Mouse (Mus musculus) ES-CJ7 (cell line): ENCODE measurements around the gene Drc1.

ENCODE experiments used
- DNase-seq: peaks from one replicate; pipeline ENCODE4 v3.0.0; 2011; ENCODE audit warnings: low read depth, low spot score

Drc1 gene

DNA sequence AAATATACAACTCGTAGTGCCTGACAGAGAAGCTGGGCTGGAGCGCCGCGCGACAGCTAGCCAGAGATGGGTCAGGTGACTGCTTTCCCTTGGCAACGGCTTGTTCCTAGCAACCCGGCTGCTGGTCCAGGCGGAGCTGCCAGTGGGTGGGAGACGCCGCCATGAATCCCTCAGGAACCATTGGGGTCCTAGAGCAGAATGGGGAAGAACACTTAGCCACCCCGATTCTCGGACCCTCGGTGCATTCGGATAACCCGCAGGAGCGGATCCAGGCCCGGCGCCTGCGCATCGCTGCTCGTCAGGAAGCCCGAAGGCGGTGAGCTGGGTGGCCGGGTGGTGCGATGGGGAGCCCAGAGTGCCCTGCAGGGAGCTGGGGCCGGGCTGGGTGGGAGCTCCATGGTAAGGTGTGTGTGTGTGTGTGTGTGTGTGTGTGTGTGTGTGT, at the start of gene Drc1:
Gene Drc1, plus strand, starts transcription at position 98 of the 442 bp plus-strand sequence.
- peak; percentile 53 for DNase-seq

DNA sequence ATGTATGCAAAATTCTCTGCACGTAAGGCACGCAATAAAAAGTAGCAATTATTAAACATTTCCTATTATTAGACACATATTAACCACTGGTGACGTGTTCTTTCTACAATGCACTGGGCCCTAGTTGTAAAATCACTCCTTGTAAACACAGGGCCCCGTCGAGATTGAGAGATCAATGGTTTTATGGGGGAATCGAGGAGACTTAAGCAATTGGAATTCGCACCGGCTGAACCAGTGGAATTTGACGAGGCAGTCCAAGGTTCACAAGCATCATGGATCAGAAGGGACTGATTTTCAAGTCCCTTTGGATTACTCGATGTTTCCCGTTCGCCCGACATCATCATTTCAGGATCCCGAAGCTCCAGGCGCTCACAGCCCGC, 49.3 kb upstream of the Drc1 start:
- no peak for DNase-seq

DNA sequence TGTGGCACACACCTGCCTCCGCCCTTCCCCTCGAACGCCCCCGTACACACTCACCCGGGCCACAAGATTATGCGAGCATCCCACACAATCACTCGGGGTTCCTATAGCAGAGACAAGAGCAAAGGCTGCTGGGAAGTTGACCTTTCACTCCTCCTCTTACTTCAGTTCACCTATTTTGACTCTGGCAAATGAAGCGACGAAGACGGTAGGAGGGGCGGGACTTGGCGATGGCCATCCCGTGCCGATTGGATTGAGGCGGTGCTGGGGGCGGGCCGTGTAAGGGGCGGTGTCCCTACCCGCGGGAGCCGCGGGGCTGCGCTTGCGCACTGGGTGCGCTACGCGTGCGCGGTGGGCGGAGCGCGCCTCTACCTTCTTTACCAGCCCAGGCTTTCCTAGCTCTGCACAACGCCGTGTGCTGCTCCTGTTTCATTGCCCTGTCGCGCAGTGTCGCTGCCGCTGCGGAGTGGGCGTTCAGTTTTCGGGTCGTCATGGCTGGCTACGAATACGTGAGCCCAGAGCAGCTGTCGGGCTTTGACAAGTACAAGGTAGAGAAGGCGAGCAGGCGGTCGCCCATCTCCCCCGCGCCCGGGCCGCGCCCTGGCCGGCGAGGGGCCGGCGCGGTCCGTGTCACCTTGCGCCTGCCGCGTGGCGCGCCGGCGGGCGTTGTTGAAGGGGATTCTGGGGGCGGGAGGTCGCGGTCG, 48.8 kb upstream of the Drc1 start, which contains the start of gene Selenoi:
Gene Selenoi, plus strand, starts transcription at position 311 of the 701 bp plus-strand sequence.
- peak; percentile 98 for DNase-seq

DNA sequence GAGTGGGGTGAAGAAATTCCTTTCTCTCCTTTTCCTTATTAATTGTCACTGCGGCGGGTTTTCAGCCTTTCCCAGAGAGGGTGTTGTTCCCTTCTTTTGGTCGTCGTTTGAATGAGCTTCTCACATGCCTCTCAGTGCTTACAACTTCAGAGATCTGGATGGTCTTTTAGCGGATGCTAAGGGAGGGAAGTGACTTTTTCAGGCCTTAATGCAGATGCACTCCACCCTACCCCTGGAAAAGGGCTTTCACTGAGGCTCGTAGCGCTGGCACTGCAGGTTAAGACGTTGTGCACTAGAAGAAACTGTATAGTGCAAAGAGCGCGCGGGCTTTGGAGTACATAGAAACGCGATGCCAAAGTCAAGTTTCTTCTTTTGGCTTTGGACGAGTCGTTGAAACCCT, 48.1 kb upstream of the Drc1 start:
- peak; percentile 37 for DNase-seq

DNA sequence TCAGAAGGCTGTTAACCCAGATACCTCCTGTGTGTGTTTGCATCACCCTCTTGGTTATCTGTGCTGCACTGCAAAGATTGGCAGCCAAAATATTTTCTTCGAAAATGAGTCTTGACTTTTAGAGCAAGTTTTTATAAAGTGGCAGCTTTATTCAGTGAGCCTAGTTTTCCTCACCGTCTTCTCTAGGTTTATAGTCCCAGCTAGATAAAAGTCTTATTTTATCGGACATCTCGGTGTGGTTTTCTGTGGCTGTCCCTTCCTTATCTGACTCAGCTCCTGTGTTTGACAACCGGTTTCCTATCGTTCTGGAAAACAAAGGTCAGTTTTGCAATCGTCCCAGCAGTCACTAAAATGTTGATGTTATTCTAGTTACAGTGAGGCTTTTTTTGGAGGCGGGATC, 47.2 kb upstream of the Drc1 start:
- DNase-seq: no peak

DNA sequence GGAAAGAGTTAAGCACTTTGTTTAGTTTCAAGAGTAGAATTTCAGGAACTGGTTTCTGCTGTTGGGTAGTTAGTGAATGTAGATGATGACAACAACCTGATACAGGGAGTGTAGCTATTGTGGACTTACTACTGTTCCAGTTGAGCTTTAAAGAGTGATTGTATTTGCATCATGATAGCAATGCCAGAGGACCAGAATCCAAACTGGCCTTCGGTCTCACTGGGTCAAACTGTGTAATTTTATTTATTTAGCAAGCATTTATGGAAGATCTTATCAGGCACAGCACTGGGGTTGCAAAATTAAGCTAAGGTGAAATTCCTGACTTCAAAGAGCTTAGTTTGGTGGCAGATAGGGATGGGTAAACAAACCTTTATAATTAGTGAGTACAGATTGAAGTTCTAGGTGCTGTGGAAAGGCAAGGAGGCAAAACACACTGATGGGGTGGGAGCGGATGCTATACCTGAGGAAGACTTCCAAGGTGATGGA, 45.5 kb upstream of the Drc1 start:
- no peak for DNase-seq

DNA sequence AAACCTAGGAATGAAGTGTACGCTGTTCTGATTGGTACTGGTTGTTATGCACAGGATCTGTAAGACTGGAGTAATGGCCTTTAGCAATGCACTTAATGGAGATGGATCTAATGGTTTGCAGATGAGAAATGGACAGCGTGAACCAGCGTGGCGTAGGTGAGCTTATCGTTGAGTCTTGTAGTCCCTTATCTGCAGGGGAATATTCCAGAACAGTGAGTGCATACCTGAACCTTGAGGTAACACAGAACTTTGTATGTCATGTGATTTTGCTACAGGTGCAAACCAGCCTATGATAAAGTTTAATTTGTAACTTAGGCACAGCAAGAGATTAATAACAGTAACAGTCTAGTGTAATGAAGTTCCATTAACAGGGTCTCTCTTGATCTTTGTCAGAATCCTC, 42.7 kb upstream of the Drc1 start:
- no peak for DNase-seq

DNA sequence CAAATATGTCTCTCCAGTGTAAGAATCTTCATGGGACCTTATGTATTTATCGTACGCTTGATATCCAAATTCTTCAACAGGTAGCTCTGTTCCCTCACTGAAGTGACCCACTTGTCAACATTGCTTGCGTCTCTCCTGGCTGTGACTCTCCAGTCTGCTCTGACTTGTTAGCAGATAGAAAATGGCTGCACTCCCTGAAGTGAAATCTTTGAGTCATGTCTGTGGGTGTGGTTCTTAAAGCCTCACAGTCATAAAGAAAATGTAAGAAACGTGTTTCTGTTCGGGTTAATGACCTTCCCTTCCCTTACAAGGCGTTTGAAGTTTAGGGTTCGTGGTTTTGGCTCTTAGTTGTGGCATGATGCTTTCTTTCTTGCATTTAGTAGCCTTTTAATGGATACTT, 40.6 kb upstream of the Drc1 start:
- DNase-seq: no peak

DNA sequence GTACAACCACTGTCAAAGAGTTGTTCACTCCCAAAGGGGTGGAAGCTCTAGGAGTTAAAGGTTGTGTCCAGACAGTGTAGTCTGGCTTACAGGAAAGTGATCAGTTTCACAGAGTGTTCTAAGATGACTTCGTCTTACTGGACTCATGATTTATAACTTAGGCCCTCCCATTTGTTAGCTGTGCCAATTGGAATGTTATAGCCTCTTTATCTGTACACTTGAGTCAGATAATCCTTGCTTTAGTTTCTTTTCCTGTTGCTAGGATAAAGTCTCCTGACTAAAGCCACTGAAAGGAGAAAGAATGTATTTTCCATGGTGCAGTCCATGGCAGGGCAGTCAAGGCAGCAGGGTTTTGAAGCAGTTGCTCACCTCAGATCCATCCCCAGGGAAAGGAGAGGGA, 38.8 kb upstream of the Drc1 start:
- no peak for DNase-seq

DNA sequence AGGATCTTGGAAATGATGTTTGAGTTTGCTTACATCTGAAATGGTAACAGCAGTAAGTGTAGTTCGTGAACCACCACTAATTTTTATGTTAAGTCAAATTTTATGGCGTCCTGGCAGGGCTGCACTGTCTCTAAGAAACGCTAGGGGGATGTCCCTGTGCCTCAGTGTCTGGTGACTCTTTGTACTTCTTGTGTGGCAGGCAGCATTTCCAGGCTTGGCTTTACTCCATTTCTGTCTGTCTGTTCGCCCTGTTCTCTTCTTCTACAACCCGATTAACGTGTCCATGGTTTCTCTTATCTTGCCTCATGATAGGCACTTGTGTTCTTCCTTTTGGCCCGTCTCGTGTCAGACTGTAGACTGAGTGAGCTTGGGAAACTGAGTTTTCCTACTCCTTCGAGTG, 37.4 kb upstream of the Drc1 start:
- peak; percentile 57 for DNase-seq

DNA sequence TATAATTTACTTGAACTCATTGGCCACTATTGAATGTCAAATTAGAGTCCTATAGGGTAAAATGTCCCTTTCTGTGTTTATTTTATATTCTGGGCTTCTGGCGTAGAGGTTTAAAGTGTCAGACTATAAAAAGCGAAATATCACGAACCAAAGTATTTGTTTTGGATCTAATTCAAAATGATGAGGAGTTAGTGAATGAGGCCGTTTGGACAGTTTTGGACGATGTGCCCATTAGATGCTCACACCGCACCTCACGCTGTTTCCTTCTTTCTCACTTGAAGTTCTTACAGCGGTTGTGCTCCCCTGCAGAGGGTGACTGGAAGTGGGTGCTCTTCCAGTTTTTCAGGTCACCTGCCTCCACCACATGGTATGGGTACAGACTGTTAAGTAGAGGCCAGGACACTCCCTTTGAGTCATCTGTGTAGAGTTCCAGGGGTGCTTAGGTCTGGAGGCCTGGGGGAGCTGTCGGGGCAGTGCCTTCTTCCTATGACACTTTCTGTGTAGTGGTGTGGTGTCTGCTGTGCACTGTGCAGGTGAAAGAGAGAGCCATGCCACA, 35.2 kb upstream of the Drc1 start:
- no peak for DNase-seq

DNA sequence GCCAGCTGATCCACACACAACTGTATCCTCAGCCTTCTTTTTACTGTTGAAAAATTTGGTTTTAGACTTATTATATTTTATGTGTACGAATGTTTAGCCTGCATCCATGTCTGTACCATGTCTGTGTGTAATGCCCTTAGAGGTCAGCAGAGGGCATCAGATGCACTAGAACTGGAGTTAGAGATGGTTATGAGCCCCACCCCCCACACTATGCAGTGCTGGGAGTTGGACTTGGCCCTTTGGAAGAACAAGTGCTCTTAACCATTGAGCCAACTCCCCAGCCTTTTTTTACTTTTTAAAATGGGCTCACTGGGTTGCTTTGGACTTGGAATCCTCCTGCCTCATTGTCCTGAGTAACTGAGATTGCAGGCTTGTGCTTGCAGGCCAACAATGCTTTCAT, 33.5 kb upstream of the Drc1 start:
- DNase-seq: peak; percentile 69

DNA sequence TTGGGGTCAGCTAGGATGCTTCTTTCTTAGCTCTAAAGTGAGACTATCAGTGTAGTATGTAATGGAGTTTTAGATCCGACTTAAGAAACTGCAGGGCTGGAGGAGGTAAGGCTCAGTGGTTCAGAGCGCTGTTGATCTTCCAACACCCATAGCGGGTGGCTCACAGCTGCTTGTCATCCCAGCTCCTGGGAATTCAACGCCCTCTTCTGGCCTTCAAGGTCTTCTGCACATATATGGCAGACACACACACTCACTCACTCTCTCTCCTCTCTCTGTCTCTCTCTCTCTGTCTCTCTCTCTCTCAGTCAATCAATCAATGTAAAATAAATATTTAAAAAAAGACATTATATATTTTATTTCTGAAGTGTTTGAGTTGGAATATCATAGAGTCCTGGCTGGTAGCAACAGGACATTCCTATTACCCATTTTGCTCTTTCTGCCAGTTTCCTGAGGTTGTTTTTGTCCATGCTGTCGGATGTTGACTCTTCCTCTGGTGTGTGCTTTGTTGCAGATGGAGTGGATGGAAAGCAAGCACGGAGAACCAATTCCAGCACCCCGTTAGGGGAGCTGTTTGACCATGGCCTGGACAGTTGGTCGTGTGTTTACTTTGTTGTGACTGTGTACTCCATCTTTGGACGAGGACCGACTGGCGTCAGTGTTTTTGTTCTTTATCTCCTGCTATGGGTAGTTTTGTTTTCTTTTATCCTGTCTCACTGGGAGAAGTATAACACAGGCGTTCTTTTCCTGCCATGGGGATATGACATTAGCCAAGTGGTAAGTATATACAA, 25.4 kb upstream of the Drc1 start:
- DNase-seq: peak; percentile 12

DNA sequence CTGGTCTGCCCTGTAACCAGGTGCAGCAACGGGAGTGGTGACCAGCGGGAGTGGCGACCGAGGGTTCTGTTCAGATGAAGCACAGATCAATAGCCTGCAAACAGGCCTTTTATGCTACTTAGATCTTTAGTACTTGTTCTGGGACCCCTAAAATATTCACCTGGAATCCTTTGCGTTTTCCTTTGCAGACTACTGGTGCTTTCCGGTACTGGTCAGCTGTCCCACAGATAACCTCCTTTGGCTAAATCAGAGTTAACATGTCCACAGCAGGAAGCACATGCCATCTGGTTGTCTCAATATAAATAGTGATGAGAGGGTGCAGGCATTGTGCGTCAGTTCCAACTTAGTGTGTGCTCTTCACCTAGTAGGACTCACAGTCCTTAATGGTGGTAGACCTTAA, 22.4 kb upstream of the Drc1 start:
- no peak for DNase-seq

DNA sequence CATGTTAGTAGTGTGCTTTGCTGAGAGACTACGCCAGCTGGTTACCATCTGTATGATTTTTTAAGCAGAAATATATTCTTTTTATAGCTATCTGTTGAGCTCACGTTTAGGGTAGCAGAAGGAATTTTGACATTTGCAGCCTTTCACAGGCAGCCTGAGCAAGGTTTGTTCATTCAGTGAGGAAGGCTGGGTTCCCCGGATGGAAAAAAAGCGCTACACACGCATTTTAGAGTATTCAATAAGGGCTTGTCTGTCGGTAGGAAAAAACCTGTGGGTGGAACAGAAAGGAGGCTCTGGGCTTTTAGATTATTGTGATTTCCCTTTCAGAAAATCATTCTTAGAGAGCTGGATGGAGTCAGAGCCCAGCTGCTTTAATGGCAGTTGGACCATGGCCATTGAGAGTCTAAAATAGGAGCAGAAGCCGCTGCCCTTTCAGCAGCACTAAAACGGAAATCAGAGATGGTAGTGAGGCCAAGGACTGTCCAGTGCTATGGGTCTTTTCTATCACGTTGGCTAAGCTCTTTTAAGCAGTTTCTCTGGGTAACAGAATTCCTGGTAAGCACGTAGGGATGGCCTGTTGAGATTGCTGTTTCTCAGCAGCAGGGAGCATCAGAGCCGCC, 10.5 kb upstream of the Drc1 start:
- no peak for DNase-seq

DNA sequence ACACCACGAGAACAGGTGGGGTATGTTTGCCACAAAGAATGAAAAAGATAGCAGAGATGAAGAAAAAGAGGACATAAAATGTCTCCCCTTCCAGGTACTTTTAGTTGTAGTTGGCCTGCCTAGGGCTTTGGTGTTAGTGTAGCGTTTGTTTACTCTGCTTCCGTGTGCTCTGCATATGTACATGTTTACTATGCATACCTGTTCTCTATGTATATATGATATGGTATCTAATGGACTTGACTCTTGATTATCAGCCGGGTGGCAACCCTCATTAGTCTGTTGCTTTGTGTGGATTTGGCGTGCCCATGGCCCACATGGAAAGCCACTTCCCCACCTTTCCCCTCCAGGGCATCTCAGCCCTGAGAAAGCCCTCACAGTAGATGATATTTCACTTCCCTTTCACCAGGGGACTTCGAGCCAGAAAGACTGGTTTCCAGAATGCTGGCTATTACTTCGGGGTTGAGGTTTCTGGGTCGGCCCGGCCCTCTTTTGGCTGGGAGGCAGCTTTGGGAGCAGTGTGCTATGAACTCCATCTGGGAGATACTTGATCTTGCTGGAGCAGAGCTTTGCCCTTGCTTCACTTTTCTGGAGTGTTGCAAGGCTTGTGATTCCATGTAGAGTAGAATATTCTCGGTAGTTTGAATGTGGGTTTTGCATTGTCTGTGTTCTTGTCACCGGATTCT, 9.4 kb upstream of the Drc1 start:
- DNase-seq: no peak

DNA sequence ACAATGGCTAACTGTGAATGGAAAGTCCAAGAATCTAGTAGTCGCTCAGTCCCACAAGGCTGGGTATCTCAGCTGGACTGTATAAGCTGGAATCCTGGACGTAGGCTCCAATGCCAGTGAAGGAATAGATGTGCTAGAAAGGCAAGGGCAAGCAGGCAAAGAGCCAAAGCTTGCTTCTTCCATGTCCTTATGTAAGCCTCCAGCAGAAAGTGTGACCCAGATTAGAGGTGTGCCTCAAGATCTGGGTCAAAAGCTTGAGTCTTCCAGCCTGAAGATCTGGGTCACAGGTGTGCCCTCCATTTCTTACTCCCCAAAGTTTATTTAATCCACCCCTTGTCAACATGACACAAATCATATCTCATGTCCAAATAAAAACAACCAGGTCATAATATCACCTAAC, 4.8 kb upstream of the Drc1 start:
- DNase-seq: no peak

DNA sequence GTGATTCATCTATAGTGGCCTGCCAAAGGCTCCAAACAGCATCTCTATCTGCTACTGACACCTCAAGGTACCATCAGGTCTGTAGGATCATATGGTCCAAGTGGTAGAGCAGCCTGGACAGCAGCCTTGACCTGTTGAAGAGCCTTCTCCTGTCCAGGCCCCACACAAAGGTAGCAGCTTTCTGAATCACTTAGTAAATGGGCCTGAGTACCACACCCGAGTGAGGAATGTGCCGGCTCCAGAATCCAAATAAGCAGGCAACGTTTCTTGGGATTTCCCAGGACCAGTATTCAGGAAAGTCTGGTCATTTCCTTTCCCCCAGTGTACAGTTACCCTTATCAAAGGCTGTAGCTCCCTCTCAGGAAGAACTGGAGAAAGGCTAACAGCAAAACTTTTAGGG, 2.2 kb upstream of the Drc1 start:
- DNase-seq: peak; percentile 36

DNA sequence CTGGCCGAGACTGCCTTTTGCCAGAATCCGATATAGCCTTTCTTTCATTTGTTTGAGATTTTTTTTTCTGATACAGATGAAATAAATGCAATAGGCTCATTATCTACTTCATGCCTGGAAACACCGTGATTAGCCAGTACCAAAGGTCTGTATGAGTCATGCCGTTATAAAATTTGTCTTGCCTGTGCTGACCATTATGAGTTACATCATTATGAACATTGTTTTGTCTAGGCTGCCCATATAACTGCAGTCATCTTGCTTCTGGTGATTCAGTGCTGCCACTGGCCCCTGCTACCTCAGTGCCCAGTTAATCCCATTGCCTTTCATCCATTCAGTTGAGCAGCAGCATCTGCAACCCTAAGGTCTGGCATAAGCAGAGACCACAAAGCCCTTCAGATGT, 1.7 kb upstream of the Drc1 start:
- DNase-seq: no peak

DNA sequence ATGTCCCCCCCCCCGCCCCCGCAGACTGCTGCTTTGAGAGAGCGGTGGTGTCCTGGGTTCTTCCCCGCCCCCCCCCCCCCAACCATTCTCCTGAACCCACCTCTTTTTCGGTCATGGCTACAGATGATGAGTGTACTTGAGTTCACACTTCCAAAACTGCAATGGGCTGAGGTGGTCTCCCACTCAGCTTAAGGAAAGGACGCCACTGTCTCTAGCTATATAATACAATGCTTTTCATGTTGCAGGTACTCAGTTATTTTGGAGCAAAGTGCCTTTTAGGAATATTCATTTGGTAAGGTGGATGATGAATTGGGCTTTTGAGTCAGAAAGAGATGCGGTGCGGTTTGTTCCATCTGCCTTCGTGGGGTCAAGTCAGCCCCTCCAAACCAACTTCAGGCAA, 324 bp upstream of the Drc1 start:
- DNase-seq: no peak

DNA sequence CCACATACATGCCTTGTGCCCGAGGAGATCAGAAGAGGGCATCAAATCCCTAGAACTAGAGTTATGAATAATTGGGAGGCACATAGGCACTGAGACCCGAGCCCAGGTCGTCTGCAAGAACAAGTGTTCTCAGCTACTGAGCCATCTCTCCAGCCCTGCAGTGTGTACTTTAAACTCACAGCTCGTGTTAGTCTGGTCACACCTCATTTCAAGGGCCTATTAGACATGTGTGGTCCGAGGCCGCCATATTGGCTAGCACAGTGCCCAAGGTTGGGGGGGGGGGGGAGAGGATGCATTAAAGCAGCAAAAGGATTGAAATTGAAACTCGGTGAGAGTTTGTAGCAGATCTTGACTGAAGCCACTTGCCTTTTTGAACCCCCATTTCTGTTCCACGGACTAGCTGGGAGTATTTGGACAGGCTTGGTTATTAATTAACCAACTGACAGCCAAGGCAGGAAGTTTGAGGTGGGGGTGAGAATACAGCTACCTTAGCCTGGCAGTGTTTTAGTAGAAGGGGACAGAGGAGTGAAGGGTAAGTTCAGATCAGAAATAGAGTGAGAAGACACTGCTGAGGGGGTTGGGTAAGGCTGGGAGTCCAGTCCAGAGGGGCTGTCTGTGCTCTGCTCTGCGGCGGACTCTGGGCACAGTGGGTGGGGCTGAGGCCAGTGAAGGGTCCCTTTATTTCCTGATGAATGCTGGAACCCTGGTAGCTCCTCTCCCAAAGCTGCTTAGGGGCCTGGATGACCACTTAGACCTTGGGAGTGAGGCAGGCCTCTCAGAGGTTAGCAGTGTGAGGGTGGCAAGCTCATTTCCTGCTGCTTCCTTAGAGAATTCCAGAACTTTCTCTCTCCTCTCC, 5.0 kb downstream of the Drc1 start:
- no peak for DNase-seq
